Mouse (Mus musculus) left cerebral cortex, adult 11 months (tissue): ENCODE results near the gene Cbx8.

Experiments used
- DNase-seq: peaks from one replicate; pipeline ENCODE4 v3.0.0; 2022; ENCODE audit warnings: low spot score

Gene Cbx8

GRCm38 (mm10) chr11:118992781-118993180 lies 48.0 kb downstream of the Cbx8 start:
- no peak for DNase-seq

GRCm38 (mm10) chr11:118987999-118988398 lies 52.8 kb downstream of the Cbx8 start, which contains the start of gene Enpp7:
Gene Enpp7 (plus strand): TSS chr11:118988188.
- no peak for DNase-seq
